Mouse (Mus musculus): ENCODE results near the gene Alg5.
"Not testable (repeated sequence)": the region's sequence is repeated elsewhere in the genome, so short reads cannot be mapped to it uniquely, and the experiment has no call there.

Gene Alg5

DNA sequence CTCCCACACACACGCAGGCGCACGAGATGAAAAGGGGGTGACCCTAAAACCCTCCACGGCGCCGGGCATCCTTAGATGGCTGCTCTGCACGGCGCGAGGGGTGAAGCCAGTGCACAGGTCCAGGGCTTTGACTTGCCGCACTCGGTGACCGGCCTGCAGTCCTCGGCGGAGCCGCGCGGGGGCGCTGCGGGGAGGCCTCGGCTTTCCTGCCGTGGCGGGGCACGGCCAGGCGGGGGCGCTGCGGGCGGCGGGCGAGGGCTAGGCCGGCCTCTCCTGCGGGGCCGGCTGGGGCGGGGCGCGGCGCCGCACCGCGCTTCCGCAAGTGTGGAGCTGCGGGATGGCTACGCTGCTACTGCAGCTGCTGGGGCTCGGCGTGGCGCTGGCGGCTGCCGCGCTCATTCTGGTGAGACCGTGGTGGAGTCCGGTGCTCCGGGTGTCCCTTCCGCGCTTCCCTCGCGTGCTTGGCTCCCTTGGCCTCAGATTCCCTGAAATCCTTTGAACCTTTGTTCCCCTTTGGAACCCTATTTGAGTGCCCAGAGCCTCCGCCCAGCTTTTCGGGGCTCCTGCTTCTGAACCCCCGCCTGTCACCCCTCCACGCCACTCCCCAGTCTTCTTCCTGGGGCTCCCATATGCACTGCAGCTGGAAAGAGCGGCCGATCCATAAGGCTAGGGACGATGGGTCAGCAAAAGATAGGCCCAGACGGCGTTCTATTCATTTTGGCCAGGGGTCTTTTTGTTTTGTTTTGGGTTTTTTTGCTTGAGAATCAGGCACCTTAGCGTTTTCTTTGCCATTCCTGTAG is at the start of gene Alg5, which contains the start of gene Exosc8:
Gene Alg5 (plus strand): TSS at position 293 of the 800 bp plus-strand sequence.
Gene Exosc8 (minus strand): TSS at position 147 of the 800 bp plus-strand sequence.
- DNase-seq (ENCODE audit: low read depth, low spot score), result peak; percentile 79

DNA sequence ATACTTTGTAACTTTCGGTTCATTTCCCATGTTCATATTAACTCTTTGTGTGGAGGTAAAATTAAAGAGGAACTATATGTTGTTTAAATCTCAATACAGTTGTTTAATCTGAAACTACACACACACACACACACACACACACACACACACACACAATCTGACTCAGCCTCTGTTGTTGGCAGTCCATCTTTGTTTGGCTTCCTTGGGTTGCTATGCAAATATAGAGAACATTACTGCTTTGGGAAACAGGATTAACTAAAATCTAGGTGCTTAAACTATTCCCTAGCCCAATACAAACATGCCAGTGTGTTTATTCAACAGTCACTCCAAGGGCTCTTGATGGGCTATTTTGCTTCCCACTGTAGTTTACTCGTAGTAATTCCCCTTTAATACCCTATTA is 48.1 kb upstream of the Alg5 start:
- no peak for DNase-seq (ENCODE audit: low read depth, low spot score)

DNA sequence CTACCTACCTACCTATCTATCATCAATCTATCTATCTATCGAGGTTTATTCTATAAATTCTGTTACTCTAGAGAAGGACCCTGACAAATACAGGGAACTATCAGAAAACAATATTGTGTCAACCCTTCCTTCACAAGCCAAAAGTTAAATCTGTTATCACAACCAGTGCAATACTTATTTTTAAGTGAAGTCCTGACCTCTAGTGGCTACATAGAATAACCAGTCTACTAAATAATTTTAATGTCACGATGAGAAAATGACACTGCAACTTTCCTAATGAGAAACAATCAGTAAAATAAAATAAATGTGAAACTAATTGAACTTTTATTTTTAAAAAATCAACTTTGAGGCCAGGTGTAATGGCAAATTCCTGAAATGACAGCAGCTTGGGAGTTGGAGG is 46.2 kb upstream of the Alg5 start:
- DNase-seq (ENCODE audit: low read depth, low spot score), result no peak

DNA sequence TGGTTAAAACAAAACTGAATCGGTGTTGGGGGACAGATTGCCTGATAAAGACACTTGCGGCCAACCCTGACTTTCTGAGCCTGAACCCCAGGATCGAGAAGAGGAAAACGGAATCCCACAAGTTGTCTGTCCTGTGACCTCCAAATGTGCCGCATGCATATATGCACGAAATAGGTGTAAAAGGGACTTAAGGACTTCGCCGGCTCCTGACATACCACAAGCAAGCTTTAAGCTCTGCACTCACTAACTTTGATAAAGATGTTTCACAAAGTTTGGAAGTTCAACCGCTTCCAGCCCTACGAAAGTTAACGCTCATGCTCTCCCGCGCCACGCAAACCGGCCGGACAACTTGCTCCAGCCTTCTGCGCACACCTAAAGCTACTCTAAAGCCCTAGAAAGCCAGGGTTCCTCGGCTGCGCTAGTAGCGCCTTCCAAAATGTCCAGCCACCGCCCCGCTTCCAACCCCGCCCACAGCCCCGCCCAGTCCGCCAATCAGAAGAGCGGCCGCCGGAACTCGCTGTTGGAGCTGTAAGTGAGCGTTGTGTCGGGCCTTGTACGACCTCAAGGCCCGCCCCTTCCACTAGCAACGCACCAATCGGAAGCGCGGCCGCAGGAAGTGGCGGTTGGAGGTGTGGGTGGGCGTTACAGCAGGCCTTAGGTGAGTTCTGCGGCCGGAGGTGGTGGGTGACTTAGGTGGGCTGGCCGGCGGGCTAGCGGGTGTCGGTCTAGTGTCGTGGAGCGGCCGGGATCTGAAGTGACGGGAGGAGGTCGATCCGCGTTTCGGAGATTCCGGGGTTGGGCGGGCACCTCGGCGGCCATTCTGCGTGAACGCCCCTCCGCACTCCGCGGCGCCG is 42.9 kb upstream of the Alg5 start, which contains the start of gene Supt20:
Gene Supt20 (plus strand): TSS at position 606 of the 854 bp plus-strand sequence.
- peak; percentile 98 for DNase-seq (ENCODE audit: low read depth, low spot score)

DNA sequence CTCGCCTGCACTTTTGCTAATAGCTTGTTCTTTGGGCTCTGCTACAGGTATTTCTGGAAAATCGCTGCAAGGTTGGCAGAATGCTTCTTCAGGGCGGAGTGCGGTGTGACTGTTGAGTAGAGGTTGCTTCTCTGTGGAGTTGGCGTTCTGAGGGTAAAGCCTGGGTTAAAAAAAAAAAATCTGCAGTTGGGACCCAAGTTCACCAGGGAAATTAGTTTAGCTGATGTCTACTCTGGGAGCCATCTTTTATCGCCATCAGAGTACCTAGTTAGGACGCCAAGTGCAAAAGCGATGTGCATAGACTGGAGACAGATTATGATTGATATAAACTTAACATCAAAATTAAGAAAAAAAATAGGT is 42.3 kb upstream of the Alg5 start:
- DNase-seq (ENCODE audit: low read depth, low spot score), result no peak

DNA sequence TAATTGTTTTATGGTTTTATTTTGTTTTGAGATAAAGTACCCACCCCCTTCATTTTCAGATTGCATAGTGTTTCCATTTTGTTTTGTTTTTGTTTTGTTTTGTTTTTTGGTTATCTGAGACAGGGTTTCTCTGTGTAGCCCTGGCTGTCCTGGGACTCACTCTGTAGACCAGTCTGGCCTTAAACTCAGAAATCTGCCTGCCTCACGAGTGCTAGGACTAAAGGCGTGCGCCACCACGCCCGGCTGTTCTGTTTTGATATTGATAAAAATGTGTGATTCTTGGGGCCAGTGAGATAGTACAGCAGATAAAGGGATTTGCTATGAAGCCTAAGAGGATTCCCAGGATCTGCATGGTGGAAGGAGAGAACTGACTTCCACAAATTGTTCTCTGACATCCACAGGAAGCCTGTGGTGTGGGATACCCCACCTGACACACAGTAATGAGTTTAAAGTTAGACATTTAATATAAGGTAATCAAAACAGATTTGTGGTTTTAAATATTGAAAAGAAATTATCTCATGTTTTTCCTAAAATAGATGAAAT is 35.5 kb upstream of the Alg5 start:
- no peak for DNase-seq (ENCODE audit: low read depth, low spot score)

DNA sequence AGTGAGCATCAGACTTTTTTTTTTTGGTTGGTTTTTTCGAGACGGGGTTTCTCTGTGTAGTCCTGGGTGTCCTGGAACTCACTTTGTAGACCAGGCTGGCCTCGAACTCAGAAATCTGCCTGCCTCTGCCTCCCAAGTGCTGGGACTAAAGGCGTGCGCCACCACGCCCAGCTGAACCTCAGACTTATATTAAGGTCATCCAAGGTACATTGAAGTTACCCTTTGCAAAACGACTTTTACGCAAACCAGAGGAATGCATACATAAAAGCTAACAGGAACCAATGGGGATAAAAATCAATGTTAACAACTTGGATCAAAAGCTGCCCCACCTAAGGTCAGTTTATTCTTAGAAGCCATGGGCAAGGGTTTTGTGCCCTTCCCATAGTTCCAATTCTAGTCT is 31.2 kb upstream of the Alg5 start:
- not testable (repeated sequence) for DNase-seq (ENCODE audit: low read depth, low spot score)

DNA sequence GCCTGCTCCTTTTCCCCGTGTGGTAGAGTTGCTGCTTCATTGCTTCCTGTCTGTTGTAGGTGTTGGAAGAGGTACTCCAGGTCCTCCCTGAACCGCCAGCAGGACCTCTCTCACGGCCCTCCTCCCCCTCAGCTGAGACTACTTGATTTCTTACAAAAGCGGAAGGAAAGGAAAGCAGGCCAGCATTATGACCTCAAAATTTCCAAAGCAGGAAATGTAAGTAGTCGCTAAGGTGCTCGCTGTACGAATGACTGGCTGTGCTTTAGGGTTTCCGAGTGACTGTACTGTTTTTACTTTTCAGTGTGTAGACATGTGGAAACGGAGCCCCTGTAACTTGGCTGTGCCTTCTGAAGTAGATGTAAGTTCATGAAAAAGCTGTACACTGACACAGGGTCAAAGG is 26.4 kb upstream of the Alg5 start:
- DNase-seq (ENCODE audit: low read depth, low spot score), result no peak

DNA sequence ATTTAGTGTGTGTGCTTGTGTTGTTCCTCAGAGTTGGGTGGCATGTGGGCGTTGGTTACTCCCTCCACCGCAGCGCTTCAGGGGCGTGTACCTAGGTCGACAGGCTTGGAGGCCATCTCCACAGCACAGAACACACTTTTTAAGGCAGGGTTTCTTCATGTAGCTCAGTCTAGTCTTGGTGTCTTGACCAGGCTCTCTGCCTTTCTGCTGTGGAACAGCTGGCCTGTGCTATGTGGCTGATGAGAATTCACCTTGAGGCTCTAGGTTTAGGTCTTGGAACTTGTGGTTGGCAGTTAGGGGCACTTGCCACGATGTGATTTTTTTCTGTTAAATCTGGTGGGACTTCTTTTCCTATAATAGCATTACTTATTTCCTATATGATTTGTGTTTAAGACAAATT is 21.1 kb upstream of the Alg5 start, which contains the start of gene Gm21958:
Gene Gm21958 (minus strand): TSS at position 101 of the 400 bp plus-strand sequence.
- no peak for DNase-seq (ENCODE audit: low read depth, low spot score)

DNA sequence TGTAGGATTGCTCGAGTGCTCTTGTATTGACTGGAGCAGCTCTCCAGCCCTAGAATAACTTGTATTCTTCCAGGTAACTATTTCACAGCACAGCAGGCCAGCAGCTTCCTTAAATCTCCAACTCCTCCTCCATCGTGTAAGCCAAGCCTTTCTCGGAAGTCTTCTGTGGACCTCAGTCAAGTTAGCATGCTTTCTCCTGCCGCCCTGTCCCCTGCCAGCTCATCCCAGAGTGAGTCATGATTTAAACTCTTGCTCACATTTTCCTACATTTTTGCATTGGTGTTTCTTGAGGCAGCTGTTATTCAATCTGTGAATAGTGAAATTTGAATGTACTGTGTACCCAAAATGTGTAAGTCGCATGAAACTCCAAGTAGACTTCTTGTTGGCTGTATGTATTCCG is 19.9 kb upstream of the Alg5 start:
- no peak for DNase-seq (ENCODE audit: low read depth, low spot score)

DNA sequence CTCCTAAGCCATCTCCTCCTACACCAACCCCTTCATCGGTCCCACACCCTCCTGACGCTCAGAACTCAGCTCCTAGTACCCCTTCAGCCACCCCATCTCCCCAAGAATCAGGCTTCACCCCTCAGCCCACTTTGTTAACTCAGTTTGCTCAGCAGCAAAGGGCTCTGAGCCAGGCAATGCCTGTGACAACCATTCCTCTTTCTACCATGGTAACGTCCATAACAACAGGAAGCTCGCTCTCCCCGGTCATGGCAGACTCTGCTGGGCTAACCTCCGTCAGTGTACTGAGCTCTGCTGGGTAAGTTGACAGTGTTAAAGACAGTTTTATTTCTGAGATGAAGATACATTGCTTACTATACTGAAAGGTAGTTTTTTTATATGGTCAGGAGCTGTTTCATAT is 18.0 kb upstream of the Alg5 start:
- no peak for DNase-seq (ENCODE audit: low read depth, low spot score)

DNA sequence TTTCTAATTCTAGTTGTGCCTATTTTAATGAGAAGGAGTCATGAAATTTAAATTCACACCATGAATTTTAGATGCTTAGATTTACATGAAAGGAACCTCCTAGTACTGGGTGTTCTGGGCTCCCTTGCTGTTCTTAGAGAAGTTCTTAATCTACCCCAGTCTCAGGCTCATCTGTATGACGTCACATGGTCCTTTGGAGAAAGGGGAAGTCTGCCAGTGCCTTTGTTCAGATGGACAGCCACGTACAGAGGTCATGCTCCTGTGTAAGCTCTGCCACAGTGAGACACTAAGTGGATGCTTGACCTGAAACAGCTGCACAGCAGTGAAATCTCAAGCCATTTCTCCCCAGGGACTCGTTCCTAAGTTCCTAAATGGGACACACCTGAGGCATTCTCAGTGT is 16.4 kb upstream of the Alg5 start:
- peak; percentile 5 for DNase-seq (ENCODE audit: low read depth, low spot score)

DNA sequence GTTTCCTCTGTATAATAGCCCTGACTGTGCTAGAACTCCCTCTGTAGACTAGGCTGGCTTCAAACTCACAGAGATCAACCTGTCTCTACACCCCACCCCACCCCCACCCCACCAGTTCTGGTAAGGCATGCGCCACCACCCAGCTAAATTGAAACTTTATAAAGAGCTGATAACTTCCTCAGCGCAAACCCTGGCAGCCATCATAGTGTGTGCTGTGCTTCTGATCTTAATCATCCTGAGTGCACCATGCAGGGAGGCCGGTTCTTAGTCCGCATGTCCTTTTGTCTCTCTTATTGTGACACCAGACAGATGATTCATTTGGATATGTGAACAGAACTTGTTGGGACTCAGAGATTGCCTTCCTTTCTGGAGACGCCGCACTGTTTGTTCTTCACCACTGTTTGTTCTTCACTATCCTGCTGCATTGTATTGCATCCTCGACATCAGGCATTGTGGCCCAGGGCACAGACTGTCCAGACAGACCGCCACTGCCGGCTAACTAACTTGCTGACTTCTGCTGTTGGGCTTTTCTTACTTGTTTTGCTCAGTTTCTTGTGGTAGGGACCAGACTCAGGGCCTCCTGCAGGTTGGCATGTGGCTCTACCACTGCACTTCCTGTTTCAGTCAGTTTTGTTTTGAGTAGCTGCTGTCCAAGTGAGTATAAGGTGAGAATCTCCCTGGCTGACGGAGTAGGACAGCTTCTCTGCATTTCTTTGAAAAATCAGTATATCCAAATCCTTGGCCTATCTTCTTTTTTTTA is 11.4 kb upstream of the Alg5 start:
- DNase-seq (ENCODE audit: low read depth, low spot score), result peak; percentile 49

DNA sequence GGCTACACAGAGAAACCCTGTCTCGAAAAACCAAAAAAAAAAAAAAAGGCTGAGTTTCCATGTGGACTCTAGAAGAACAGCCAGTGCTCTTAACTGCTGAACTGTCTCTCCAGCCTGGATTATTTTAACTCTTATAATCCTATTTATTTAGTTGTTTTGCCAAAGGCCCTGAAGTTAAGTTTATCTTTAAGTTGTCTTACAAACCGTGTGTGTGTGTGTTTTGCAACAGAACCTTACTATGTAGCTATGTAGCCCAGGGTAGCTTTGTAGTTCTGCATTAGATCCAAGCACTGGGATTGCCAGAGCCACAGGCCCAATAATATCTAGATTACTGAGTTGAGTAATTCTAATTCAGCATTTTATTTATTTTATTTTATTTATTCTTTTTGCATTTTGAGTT is 10.0 kb upstream of the Alg5 start:
- DNase-seq (ENCODE audit: low read depth, low spot score), result no peak

DNA sequence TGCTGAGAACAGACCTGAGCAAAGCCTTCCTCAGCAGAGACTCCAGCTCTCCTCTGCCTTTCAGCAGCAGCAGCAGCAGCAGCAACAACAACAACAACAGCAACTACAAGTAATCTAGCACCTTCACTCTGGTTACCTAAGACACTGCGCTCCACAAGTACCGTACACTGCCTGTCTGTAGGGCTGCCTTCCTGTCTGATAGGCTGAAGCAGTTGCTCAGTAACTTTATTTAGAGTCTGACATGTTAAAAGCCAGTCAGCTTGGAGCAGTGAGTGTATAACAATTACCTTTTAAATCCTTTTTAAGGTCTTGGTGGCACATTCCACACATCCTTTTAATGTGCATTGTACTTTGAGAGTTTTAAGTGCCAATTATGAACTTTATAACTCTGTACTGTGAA is 7.8 kb upstream of the Alg5 start:
- DNase-seq (ENCODE audit: low read depth, low spot score), result no peak

DNA sequence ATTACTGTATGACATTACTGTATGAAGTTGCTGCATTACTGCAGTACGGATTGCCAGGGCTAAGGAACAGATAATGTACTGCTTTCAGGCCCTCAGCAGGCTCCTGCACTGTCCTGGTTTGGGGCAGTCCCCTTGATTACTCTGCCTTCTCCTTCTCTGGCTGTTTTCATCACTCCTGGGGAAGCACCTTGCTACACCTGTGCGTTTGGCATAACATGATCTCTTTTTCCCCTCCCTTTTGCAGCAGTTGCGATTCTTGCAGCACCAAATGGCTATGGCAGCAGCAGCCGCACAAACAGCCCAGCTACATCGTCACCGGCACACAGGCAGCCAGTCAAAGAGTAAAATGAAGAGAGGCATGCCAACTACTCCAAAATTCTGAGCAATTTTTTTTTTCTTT is 7.2 kb upstream of the Alg5 start:
- no peak for DNase-seq (ENCODE audit: low read depth, low spot score)

DNA sequence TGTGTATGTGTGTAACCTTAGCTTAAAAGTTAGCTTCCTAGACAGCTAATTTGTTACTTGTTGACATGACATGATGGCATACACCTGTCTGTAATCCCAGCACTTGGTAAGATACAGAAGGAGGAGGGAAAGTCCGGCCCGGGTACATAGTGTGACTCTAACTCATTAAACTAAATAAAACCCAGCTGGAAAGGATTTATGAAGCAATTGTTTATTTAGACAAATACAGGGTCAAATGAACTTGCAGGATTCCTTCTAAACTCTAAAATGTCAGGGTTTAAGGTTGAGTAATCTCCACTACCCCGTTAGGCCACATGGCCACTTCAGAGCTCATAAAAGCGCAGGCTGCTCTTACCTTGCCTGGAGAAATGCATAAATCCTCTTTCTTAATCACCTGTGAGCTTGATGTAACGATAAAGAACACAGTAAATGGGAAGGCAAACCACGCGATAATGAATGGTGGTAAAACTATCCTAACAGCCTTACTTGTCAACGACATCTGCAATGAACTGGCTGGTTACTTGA is 3.7 kb upstream of the Alg5 start:
- no peak for DNase-seq (ENCODE audit: low read depth, low spot score)

DNA sequence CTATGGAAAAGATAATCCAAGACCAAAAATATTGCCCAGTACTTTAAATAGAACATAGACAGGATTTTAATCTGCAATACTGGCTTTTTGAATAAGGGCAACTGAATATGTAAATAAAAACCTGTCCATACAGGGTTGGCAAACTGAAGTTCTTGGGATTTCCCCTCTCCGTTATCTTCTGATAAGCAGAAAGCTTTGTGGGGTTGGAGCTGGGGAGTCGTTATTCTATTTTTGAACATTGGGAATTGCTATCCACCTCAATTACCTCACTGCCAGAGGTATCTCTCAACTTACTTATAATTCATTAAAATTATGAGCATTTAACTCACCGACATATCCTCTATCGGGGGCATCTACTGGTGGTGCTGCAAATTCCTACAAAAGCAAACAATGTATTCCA is 3.0 kb upstream of the Alg5 start:
- no peak for DNase-seq (ENCODE audit: low read depth, low spot score)

DNA sequence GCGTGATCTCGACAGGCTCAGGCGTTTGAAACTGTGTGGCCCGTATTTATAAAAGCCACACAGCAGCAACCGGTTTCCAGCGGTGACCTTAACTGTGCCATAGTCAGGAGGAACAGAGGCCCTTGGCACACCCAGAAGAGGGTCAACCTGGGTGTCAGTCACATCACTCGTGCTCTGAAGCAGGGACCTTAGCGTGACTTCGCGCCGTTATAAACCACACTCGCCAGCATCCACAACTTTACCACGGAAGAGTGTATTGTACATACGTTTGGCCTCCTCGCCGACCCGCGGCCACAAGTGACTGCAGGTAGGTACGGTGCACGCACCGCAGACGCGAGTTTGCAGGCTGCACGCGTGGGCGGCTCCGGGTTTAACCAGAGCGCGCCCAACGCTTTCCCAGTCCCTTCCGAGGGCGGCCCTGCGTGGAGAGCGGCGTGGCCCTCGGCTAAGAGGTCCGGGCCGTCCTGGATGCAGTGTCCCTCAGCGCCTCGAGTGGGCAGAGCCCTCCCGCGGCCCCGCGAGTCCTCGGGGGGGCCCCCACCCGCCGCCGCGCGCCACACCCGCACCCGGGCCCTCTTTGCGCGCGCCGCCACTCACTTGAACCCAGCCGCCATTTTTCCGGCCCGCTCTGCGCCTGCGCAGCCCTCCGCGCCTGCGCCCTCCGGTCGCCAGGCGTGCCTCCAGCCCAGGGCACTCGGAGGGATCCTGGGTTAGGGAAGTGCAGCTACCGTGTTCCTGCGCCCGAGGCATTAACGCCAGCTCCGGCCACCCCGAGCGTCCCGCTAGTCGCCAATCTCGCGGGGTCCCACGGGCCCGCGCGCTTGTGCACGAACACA is 710 bp upstream of the Alg5 start:
- DNase-seq (ENCODE audit: low read depth, low spot score), result peak; percentile 90

DNA sequence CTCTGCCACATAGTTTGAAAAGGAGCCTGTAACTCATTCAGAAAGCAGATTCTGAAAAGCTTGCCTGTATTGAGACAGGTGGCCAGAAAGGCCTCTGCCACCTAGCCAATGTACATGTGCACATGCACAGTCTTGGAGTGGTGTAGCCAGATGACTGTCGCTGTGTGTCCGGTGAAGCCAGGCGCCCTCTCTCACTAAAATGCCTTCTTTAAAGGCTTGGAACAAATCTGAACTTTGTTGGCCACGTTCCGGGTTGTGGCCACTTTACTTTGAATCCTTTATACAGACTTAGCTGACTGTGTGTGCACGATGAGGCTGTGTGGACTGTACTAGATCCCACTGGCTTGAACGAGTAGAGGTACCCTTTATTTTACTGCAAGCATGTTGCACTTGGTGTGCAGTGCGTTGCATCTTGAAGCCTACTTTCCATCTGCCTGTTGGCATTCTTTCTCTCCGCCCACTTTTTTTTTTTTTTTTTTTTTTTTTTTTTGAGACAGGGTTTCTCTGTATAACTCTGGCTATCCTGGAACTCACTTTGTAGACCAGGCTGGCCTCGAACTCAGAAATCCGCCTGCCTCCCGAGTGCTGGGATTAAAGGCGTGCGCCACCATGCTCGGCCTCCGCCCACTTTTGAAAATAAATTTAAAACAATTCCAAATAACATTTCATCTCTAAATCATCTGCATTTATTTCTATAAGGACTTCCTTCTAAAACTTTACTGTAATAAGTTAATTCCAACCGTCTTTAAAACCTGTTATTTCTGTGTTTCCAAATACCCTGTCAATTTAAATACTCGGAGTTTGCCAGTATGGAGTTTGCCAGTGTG is 975 bp downstream of the Alg5 start:
- DNase-seq (ENCODE audit: low read depth, low spot score), result peak; percentile 31
